Mouse (Mus musculus): ENCODE results near the gene Cspg4. TPM values are rescaled to one million over a fixed set of nuclear protein-coding genes. Genes with fewer than 3 reads are reported as not detected.

Cspg4 gene
- 17.8 and 21.1 TPM in 2 replicates for polyA plus RNA-seq (2015; fragmentation: Nextera tagmentation; extraction: Ambion mirVana)

GRCm38 (mm10) chr9:56864832-56865231 is at the start of gene Cspg4:
Gene Cspg4 (plus strand): TSS chr9:56865033.
- peak within 1 kb of the TSS; percentile 43 for H3K9ac ChIP-seq
- 0 out of 2 replicates have a peak, but pooled peaks cover 4% of the 10 kb centered on the region for H3K27me3 ChIP-seq
- H3K9me3 ChIP-seq: no peaks in the 10 kb centered on the region
- H3K36me3 ChIP-seq: no peaks in the 10 kb centered on the region
- H3K4me2 ChIP-seq: peak within 1 kb of the TSS; percentile 67
- peak within 1 kb of the TSS; percentile 47 for H3K4me3 ChIP-seq
- peaks cover 77% of the 10 kb centered on the region for H3K4me1 ChIP-seq
- under 1% methylated on average over 24 of the region's 24 CpGs for WGBS
- H3K27ac ChIP-seq: peak within 1 kb of the TSS; percentile 51; the same call in 1 of the 2 replicates
- ATAC-seq (ENCODE audit: borderline replicate concordance, extremely low read depth, low FRiP score, low TSS enrichment): peak; percentile 66; the same call in 1 of the 2 replicates

- no peak overlapping the region for H3K9ac ChIP-seq
- H3K4me1 ChIP-seq: 0 out of 2 replicates have a peak, but pooled peaks cover 4% of the 10 kb centered on the region
- H3K36me3 ChIP-seq: no peaks in the 10 kb centered on the region
- 8% methylated on average over 3 of the region's 3 CpGs for WGBS
- H3K27me3 ChIP-seq: peaks cover 22% of the 10 kb centered on the region
- no peak overlapping the region for H3K4me2 ChIP-seq
- ATAC-seq (ENCODE audit: borderline replicate concordance, extremely low read depth, low FRiP score, low TSS enrichment): no peak
- H3K4me3 ChIP-seq: no peak overlapping the region
- no peaks in the 10 kb centered on the region for H3K9me3 ChIP-seq
- no peak overlapping the region for H3K27ac ChIP-seq
Measured at GRCm38 (mm10) chr9:56824900-56825299, 39.9 kb upstream of the Cspg4 start.

DNA sequence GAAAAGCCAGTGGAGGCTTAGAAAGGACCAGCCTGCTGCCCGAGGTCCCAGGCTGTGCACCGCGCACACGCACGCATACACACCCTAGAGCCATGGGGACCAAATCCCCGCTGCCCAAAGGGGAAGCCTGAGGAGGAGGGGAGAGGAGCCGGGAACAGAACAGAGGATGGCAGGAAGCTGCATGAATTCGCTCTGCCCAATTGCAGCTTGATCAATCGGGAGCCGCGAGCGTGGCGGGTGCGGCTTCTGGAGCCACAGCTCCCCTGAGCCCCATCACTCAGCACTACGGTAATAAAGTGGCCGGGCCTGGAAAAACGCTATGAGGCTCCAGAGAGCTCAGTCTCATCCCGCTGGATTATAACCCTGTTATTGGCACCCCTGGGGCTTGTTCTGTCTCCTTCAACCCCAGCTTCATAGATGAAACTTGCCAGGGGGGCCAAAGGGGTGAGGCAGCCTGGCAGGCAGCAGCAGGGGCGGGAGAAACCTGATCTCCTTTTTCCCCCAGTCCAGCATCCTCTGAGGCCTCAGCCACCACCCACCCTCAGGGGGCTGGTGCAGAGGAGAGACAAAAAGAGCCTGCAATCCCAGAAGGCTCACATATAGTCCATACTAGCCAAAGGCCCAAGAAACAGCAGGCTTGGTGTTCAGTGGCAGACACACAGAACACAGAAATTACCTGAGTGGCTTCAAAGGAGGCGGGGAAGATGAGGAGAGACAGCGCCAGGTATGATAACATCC is 39.2 kb upstream of the Cspg4 start:
- no peak overlapping the region for H3K9ac ChIP-seq
- H3K9me3 ChIP-seq: no peaks in the 10 kb centered on the region
- H3K36me3 ChIP-seq: no peaks in the 10 kb centered on the region
- peak overlapping the region; percentile 36; the same call in 1 of the 2 replicates for H3K4me2 ChIP-seq
- 0 out of 2 replicates have a peak, but pooled peaks cover 4% of the 10 kb centered on the region for H3K4me1 ChIP-seq
- no peak overlapping the region for H3K27ac ChIP-seq
- peaks cover 22% of the 10 kb centered on the region for H3K27me3 ChIP-seq
- H3K4me3 ChIP-seq: no peak overlapping the region
- no peak for ATAC-seq (ENCODE audit: borderline replicate concordance, extremely low read depth, low FRiP score, low TSS enrichment)
- 11% methylated on average over 21 of the region's 21 CpGs for WGBS

GRCm38 (mm10) chr9:56828146-56828545 is 36.7 kb upstream of the Cspg4 start:
- peaks cover 22% of the 10 kb centered on the region for H3K27me3 ChIP-seq
- WGBS: 34% methylated on average over 9 of the region's 9 CpGs
- ATAC-seq (ENCODE audit: borderline replicate concordance, extremely low read depth, low FRiP score, low TSS enrichment): no peak

GRCm38 (mm10) chr9:56828841-56829240 is 36.0 kb upstream of the Cspg4 start:
- 76% methylated on average over 6 of the region's 6 CpGs for WGBS
- Histone ChIP-seq H3K9ac (no peak overlapping the region), H3K27me3 (peaks cover 22% of the 10 kb centered on the region), H3K4me2 (no peak overlapping the region), H3K9me3 (no peaks in the 10 kb centered on the region), H3K36me3 (no peaks in the 10 kb centered on the region), H3K27ac (no peak overlapping the region), H3K4me3 (no peak overlapping the region), H3K4me1 (0 out of 2 replicates have a peak, but pooled peaks cover 4% of the 10 kb centered on the region)
- ATAC-seq (ENCODE audit: borderline replicate concordance, extremely low read depth, low FRiP score, low TSS enrichment): no peak

More at GRCm38 (mm10) chr9:56828146-56828545, 36.7 kb upstream of the Cspg4 start:
- Histone ChIP-seq H3K9ac (no peak overlapping the region), H3K27ac (no peak overlapping the region), H3K9me3 (no peaks in the 10 kb centered on the region), H3K4me1 (0 out of 2 replicates have a peak, but pooled peaks cover 4% of the 10 kb centered on the region), H3K4me2 (no peak overlapping the region), H3K4me3 (no peak overlapping the region), H3K36me3 (no peaks in the 10 kb centered on the region)

DNA sequence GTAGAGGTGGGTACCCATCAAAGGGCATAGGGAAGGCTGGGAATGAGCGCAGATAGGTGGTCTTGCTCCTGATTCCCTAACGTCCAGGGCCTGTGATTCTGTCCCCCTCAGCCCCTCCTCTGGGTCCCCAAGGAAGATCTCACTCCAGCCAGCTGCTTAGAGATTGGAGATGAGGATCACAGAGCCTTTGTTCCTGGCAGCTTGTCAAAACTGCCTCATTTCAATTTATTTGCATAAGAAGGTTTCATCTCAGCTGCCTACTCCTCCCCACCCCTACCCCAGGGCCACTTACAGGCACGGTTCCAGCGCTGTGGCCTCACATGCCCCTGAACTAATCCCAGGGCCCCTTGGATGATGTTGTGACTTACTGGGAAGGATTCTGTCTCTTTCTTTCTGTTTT is 34.7 kb upstream of the Cspg4 start:
- ATAC-seq (ENCODE audit: borderline replicate concordance, extremely low read depth, low FRiP score, low TSS enrichment): no peak
- Histone ChIP-seq H3K4me3 (no peak overlapping the region), H3K27ac (no peak overlapping the region), H3K4me1 (0 out of 2 replicates have a peak, but pooled peaks cover 4% of the 10 kb centered on the region), H3K4me2 (no peak overlapping the region), H3K27me3 (peaks cover 15% of the 10 kb centered on the region), H3K9ac (no peak overlapping the region), H3K36me3 (no peaks in the 10 kb centered on the region), H3K9me3 (no peaks in the 10 kb centered on the region)
- WGBS: 24% methylated on average over 4 of the region's 4 CpGs

- ATAC-seq (ENCODE audit: borderline replicate concordance, extremely low read depth, low FRiP score, low TSS enrichment): no peak
- Histone ChIP-seq H3K9me3 (no peaks in the 10 kb centered on the region), H3K9ac (no peak overlapping the region), H3K27ac (no peak overlapping the region), H3K4me1 (no peaks in the 10 kb centered on the region), H3K36me3 (no peaks in the 10 kb centered on the region), H3K4me3 (no peak overlapping the region), H3K4me2 (no peak overlapping the region), H3K27me3 (peaks cover under 1% of the 10 kb centered on the region; the same call in 1 of the 2 replicates)
- 69% methylated on average over 3 of the region's 3 CpGs for WGBS
Measured at GRCm38 (mm10) chr9:56831904-56832303, 32.9 kb upstream of the Cspg4 start.

DNA sequence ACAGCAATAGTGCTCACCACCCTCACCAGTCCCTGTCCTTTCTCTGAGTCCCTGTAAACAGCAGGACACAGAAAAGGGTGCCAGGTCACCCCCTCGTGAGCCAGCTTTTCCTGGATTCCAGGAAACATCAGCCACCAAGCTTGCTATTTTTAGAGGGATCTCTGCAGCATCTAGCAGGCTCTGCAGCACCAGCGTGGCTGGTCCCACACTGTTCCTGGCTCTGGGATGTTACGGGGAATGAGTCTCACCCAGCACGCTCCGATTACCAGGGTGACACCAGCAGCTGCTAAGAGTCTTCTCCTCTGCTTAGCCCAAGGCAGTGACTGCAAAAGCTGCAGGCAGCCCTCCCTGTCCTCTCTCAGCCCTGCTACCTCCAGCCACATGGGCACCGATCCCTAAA is 31.9 kb upstream of the Cspg4 start:
- H3K36me3 ChIP-seq: no peaks in the 10 kb centered on the region
- H3K4me2 ChIP-seq: no peak overlapping the region
- no peaks in the 10 kb centered on the region for H3K4me1 ChIP-seq
- no peak for ATAC-seq (ENCODE audit: borderline replicate concordance, extremely low read depth, low FRiP score, low TSS enrichment)
- no peak overlapping the region for H3K9ac ChIP-seq
- 27% methylated on average over 6 of the region's 6 CpGs for WGBS
- H3K27ac ChIP-seq: no peak overlapping the region
- H3K4me3 ChIP-seq: no peak overlapping the region
- H3K9me3 ChIP-seq: no peaks in the 10 kb centered on the region
- no peaks in the 10 kb centered on the region; the same call in 1 of the 2 replicates for H3K27me3 ChIP-seq

- no peaks in the 10 kb centered on the region for H3K36me3 ChIP-seq
- H3K27ac ChIP-seq: no peak overlapping the region
- 61% methylated on average over 5 of the region's 5 CpGs for WGBS
- H3K9me3 ChIP-seq: no peaks in the 10 kb centered on the region
- no peak for ATAC-seq (ENCODE audit: borderline replicate concordance, extremely low read depth, low FRiP score, low TSS enrichment)
- no peaks in the 10 kb centered on the region; the same call in 1 of the 2 replicates for H3K27me3 ChIP-seq
- H3K4me1 ChIP-seq: no peaks in the 10 kb centered on the region
- no peak overlapping the region for H3K4me3 ChIP-seq
- H3K9ac ChIP-seq: no peak overlapping the region
- no peak overlapping the region for H3K4me2 ChIP-seq
Measured at GRCm38 (mm10) chr9:56835152-56835551, 29.7 kb upstream of the Cspg4 start.

- peaks cover 10% of the 10 kb centered on the region for H3K4me1 ChIP-seq
- 69% methylated on average over 5 of the region's 5 CpGs for WGBS
Measured at GRCm38 (mm10) chr9:56840721-56841120, 24.1 kb upstream of the Cspg4 start.

DNA sequence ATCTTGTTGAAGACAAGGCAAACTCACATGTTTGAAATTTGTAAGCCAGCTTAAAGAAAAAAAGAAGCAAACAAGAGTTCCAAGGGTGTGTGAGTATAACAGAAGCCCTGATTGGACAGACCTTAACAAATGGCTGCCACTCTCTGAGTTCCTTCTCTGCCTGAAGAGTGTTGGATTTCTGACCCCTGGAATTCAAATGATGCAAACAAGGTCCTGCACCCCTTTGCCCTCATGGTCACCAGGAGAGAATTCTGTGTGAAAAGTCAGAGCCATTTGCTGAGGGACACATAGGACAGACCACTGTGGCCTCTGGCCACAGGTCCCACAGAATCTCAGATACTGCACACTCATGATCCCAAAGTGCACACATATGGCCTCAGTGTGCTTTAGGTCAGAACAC is 23.0 kb upstream of the Cspg4 start:
- ATAC-seq (ENCODE audit: borderline replicate concordance, extremely low read depth, low FRiP score, low TSS enrichment): no peak
- H3K9ac ChIP-seq: no peak overlapping the region
- no peaks in the 10 kb centered on the region for H3K36me3 ChIP-seq
- no peak overlapping the region for H3K27ac ChIP-seq
- H3K9me3 ChIP-seq: no peaks in the 10 kb centered on the region
- H3K4me3 ChIP-seq: no peak overlapping the region
- H3K4me2 ChIP-seq: no peak overlapping the region
- H3K4me1 ChIP-seq: peaks cover 10% of the 10 kb centered on the region
- peaks cover 5% of the 10 kb centered on the region; the same call in 1 of the 2 replicates for H3K27me3 ChIP-seq

More at GRCm38 (mm10) chr9:56840721-56841120, 24.1 kb upstream of the Cspg4 start:
- Histone ChIP-seq H3K4me2 (no peak overlapping the region), H3K36me3 (no peaks in the 10 kb centered on the region), H3K9me3 (no peaks in the 10 kb centered on the region), H3K27me3 (peaks cover 5% of the 10 kb centered on the region; the same call in 1 of the 2 replicates), H3K9ac (no peak overlapping the region), H3K27ac (no peak overlapping the region), H3K4me3 (no peak overlapping the region)
- ATAC-seq (ENCODE audit: borderline replicate concordance, extremely low read depth, low FRiP score, low TSS enrichment): no peak

GRCm38 (mm10) chr9:56842303-56842719 is 22.5 kb upstream of the Cspg4 start:
- Histone ChIP-seq H3K4me2 (no peak overlapping the region), H3K9ac (no peak overlapping the region), H3K27ac (no peak overlapping the region), H3K4me1 (peaks cover 10% of the 10 kb centered on the region), H3K9me3 (no peaks in the 10 kb centered on the region), H3K4me3 (no peak overlapping the region), H3K36me3 (no peaks in the 10 kb centered on the region), H3K27me3 (peaks cover 5% of the 10 kb centered on the region; the same call in 1 of the 2 replicates)
- ATAC-seq (ENCODE audit: borderline replicate concordance, extremely low read depth, low FRiP score, low TSS enrichment): peak; percentile 37; the same call in 1 of the 2 replicates
- whole genome bisulfite sequencing: 22% methylated on average over 3 of the region's 3 CpGs

All from lung, embryonic 15.5 days (tissue).